ENCODE assay signal across 23 mouse cellular contexts in the genomic region with DNA sequence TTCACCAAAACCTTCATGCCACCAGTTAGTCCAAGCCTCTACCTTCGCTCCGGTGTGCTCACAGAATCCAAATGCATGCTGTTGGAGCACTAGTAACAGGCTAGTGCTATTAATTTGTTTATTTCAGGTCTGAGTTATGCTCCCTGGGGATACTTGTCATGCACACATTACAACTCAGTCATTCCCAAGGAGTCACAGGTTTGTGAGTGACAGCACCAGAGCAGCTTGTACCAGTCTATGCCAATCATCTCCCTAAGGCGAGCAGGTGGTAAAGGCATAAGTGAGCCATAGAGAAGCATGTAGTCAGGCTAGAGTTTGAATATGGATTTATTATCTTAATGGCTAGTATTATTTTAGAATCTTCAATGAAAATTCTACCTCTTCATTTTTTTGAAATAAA.
"Had no signal": no experiment of that assay in that cellular context is flagged by ENCODE, and none has a peak within 500 bp of the region (broad histone marks: within the 10 kb centered on the region; RNA-seq: fewer than 3 reads in every experiment).

No protein-coding gene starts in this region.

- DNase-seq: kidney, adult 8-10 months; kidney, postnatal 14 days; kidney, postnatal 4 days; left cerebral cortex, postnatal 4 days; liver, postnatal 0 days; lung, embryonic 14.5 days; right cerebral cortex, adult 18-20 months; right cerebral cortex, postnatal 14 days; right cerebral cortex, postnatal 4 days; thymus, adult 2 months; thymus, postnatal 14 days; thymus, postnatal 4 days had no signal

- H3K9me3 ChIP-seq: kidney, embryonic 15.5 days; limb, embryonic 12.5 days; limb, embryonic 15.5 days; midbrain, embryonic 13.5 days; neural tube, embryonic 15.5 days had no signal

- H3K27ac ChIP-seq: kidney, embryonic 15.5 days; limb, embryonic 12.5 days; limb, embryonic 15.5 days; liver, embryonic 14.5 days; macrophage; midbrain, embryonic 13.5 days; neural tube, embryonic 15.5 days; stomach, postnatal 0 days had no signal

- H3K9ac ChIP-seq: kidney, embryonic 15.5 days; limb, embryonic 12.5 days; limb, embryonic 15.5 days; liver, embryonic 14.5 days; liver, postnatal 0 days; lung, embryonic 14.5 days; midbrain, embryonic 13.5 days; neural tube, embryonic 15.5 days had no signal

- H3K4me3 ChIP-seq: kidney, embryonic 15.5 days; limb, embryonic 12.5 days; limb, embryonic 15.5 days; midbrain, embryonic 13.5 days; myocyte; neural tube, embryonic 15.5 days had no signal

- ATAC-seq: liver, postnatal 0 days; lung, postnatal 0 days; midbrain, embryonic 13.5 days had no signal

- H3K4me1 ChIP-seq: kidney, embryonic 15.5 days; limb, embryonic 12.5 days; limb, embryonic 15.5 days; midbrain, embryonic 13.5 days; neural tube, embryonic 15.5 days had no signal

- H3K4me2 ChIP-seq: kidney, embryonic 15.5 days; limb, embryonic 12.5 days; limb, embryonic 15.5 days; liver, embryonic 11.5 days; lung, embryonic 14.5 days; midbrain, embryonic 13.5 days; neural tube, embryonic 15.5 days had no signal

- H3K27me3 ChIP-seq: kidney, embryonic 15.5 days; limb, embryonic 12.5 days; limb, embryonic 15.5 days; midbrain, embryonic 13.5 days; neural tube, embryonic 15.5 days had no signal

- H3K36me3 ChIP-seq: kidney, embryonic 15.5 days; limb, embryonic 12.5 days; limb, embryonic 15.5 days; midbrain, embryonic 13.5 days; neural tube, embryonic 15.5 days had no signal
